9 mouse cellular contexts compared by ENCODE assay signal in the genomic region with DNA sequence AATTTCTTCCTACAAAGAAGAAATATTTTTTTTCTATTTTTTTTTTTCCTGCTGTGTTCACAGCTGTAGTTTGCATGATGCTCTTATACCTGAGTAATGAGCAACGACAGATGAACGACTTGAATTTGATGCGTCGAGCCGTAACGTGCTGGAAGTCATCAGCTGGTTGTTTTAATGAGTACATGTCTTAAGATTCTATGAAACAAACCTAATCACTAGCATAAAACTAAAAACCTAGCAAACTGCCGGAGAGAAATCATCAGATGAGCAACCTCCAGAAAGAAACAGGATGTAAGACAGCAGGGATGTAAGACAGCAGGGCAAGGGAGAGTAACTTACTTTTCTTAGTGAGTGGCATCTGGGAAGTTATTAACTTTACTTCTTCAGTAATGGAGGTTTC. TPM values are rescaled to one million over a fixed set of nuclear protein-coding genes. Genes with fewer than 3 reads are reported as not detected.
A peak's percentile ranks its signal among the peaks of the same experiment; 100 is the strongest.
DNase-seq lines count a peak whose midpoint lies in the region; ATAC-seq and TF ChIP-seq lines count a peak whose summit lies in the region.
"Had no signal": no experiment of that assay in that cellular context is flagged by ENCODE, and none has a peak within 500 bp of the region (broad histone marks: within the 10 kb centered on the region; RNA-seq: fewer than 3 reads in every experiment).

No protein-coding gene starts in this region.

- H3K4me2 ChIP-seq in kidney, postnatal 0 days (ENCODE audit: low read length), result peak overlapping the region; percentile 82
- peak overlapping the region; percentile 69 for H3K4me2 ChIP-seq in embryonic facial prominence, embryonic 13.5 days
- peak overlapping the region; percentile 56 for H3K4me2 ChIP-seq in intestine, embryonic 14.5 days (ENCODE audit: low read length)
- H3K4me2 ChIP-seq in midbrain, postnatal 0 days (ENCODE audit: low read depth, low read length, poor library complexity, severe bottlenecking), result peak overlapping the region; percentile 65

- no peaks in the 10 kb centered on the region for H3K9me3 ChIP-seq in kidney, postnatal 0 days (replicated peaks; ENCODE audit: low read length)
- peaks cover 3% of the 10 kb centered on the region; the same call in 1 of the 2 replicates for H3K9me3 ChIP-seq in embryonic facial prominence, embryonic 13.5 days
- 0 out of 2 replicates have a peak, but pooled peaks cover 3% of the 10 kb centered on the region for H3K9me3 ChIP-seq in intestine, embryonic 14.5 days (ENCODE audit: control insufficient read depth, low read length)
- H3K9me3 ChIP-seq in midbrain, postnatal 0 days (ENCODE audit: low read length), result no peaks in the 10 kb centered on the region

- no peak overlapping the region for H3K27ac ChIP-seq in kidney, postnatal 0 days
- no peak overlapping the region for H3K27ac ChIP-seq in embryonic facial prominence, embryonic 13.5 days
- H3K27ac ChIP-seq in intestine, embryonic 14.5 days (ENCODE audit: low read depth), result no peak overlapping the region
- no peak overlapping the region for H3K27ac ChIP-seq in midbrain, postnatal 0 days (ENCODE audit: low read depth, low read length)

- TF ChIP-seq CTCF in kidney, postnatal 0 days (IDR thresholded peaks at IDR 0.05; ENCODE audit: low read depth), result no peak
- TF ChIP-seq CTCF in midbrain, postnatal 0 days (IDR thresholded peaks at IDR 0.05), result no peak

- no peak for DNase-seq in kidney, postnatal 0 days (ENCODE audit: low spot score)
- DNase-seq in kidney, postnatal 10 days, result no peak
- no peak for DNase-seq in intestine, embryonic 14.5 days (ENCODE audit: low spot score)
- DNase-seq in midbrain, postnatal 0 days (ENCODE audit: low spot score), result no peak
- no peak for DNase-seq in thymus, postnatal 14 days
- no peak for DNase-seq in cerebellum, postnatal 4 days (ENCODE audit: low spot score in 2 of 2)
- no peak for DNase-seq in Muller cell, postnatal 12 days (ENCODE audit: inconsistent ontology term)
- DNase-seq: lung, postnatal 14 days had no signal

- WGBS in kidney, postnatal 0 days, result 66% methylated on average over 7 of the region's 7 CpGs
- WGBS in embryonic facial prominence, embryonic 13.5 days, result 67% methylated on average over 7 of the region's 7 CpGs
- WGBS in intestine, embryonic 14.5 days, result 81% methylated on average over 7 of the region's 7 CpGs
- 87% methylated on average over 7 of the region's 7 CpGs for WGBS in midbrain, postnatal 0 days

- H3K36me3 ChIP-seq in kidney, postnatal 0 days (ENCODE audit: insufficient read depth, low read length), result no peaks in the 10 kb centered on the region
- no peaks in the 10 kb centered on the region for H3K36me3 ChIP-seq in embryonic facial prominence, embryonic 13.5 days
- no peaks in the 10 kb centered on the region for H3K36me3 ChIP-seq in intestine, embryonic 14.5 days (ENCODE audit: control insufficient read depth, insufficient read depth, low read length)
- no peaks in the 10 kb centered on the region for H3K36me3 ChIP-seq in midbrain, postnatal 0 days (ENCODE audit: insufficient read depth, low read length)

- ATAC-seq in kidney, postnatal 0 days (replicated peaks; ENCODE audit: low FRiP score, low read depth), result no peak
- no peak for ATAC-seq in embryonic facial prominence, embryonic 13.5 days (ENCODE audit: insufficient number of reproducible peaks, insufficient read depth, low FRiP score, low TSS enrichment, low read depth)
- no peak for ATAC-seq in intestine, embryonic 14.5 days (replicated peaks; ENCODE audit: low FRiP score, low TSS enrichment, low read depth)
- ATAC-seq in midbrain, postnatal 0 days (ENCODE audit: low FRiP score), result no peak

- H3K4me1 ChIP-seq in kidney, postnatal 0 days (replicated peaks; ENCODE audit: insufficient read depth, low read length), result 0 out of 2 replicates have a peak, but pooled peaks cover 3% of the 10 kb centered on the region
- peaks cover 23% of the 10 kb centered on the region for H3K4me1 ChIP-seq in embryonic facial prominence, embryonic 13.5 days
- peaks cover 17% of the 10 kb centered on the region for H3K4me1 ChIP-seq in intestine, embryonic 14.5 days (replicated peaks; ENCODE audit: control insufficient read depth, insufficient read depth, low read length)
- 0 out of 2 replicates have a peak, but pooled peaks cover 2% of the 10 kb centered on the region for H3K4me1 ChIP-seq in midbrain, postnatal 0 days (ENCODE audit: insufficient read depth, low read length)

- no peak overlapping the region for H3K9ac ChIP-seq in kidney, postnatal 0 days (ENCODE audit: low read depth, low read length)
- H3K9ac ChIP-seq in embryonic facial prominence, embryonic 13.5 days, result peak overlapping the region; percentile 91; the same call in 1 of the 2 replicates
- no peak overlapping the region for H3K9ac ChIP-seq in intestine, embryonic 14.5 days (ENCODE audit: low read length)
- no peak overlapping the region for H3K9ac ChIP-seq in midbrain, postnatal 0 days (replicated peaks; ENCODE audit: low read length, poor library complexity, severe bottlenecking)

- peak overlapping the region; percentile 84; the same call in 1 of the 2 replicates for H3K4me3 ChIP-seq in kidney, postnatal 0 days (replicated peaks; ENCODE audit: low read depth, low read length)
- peak overlapping the region; percentile 74 for H3K4me3 ChIP-seq in embryonic facial prominence, embryonic 13.5 days
- H3K4me3 ChIP-seq in intestine, embryonic 14.5 days (ENCODE audit: low read depth, low read length), result peak overlapping the region; percentile 76
- peak overlapping the region; percentile 84; the same call in 1 of the 2 replicates for H3K4me3 ChIP-seq in midbrain, postnatal 0 days (ENCODE audit: low read depth, low read length)

- H3K27me3 ChIP-seq in kidney, postnatal 0 days (ENCODE audit: insufficient read depth, low read length), result no peaks in the 10 kb centered on the region
- no peaks in the 10 kb centered on the region for H3K27me3 ChIP-seq in embryonic facial prominence, embryonic 13.5 days
- H3K27me3 ChIP-seq in intestine, embryonic 14.5 days (replicated peaks; ENCODE audit: control insufficient read depth, insufficient read depth, low read length), result no peaks in the 10 kb centered on the region
- H3K27me3 ChIP-seq in midbrain, postnatal 0 days (ENCODE audit: insufficient read depth, low read length), result no peaks in the 10 kb centered on the region

RNA-seq across cellular contexts. Expression of a gene that starts 1.4 kb away (rescaled TPM):
- polyA plus RNA-seq in kidney, postnatal 0 days (2015; fragmentation: Nextera tagmentation; extraction: Ambion mirVana), result 65.0 and 65.4 TPM in 2 replicates
- polyA plus RNA-seq in embryonic facial prominence, embryonic 13.5 days (2015; fragmentation: Nextera tagmentation; extraction: Ambion mirVana), result 57.5 and 59.9 TPM in 2 replicates
- 46.2 and 47.8 TPM in 2 replicates for polyA plus RNA-seq in intestine, embryonic 14.5 days (2014; fragmentation: Nextera tagmentation; extraction: Ambion mirVana)
- total RNA-seq in midbrain, postnatal 0 days (2014; rRNA removed), result 68.7 and 74.5 TPM in 2 replicates
- 130 and 135 TPM in 2 replicates for polyA plus RNA-seq in midbrain, postnatal 0 days (2015; fragmentation: Nextera tagmentation; extraction: Ambion mirVana)
